Mouse (Mus musculus) CH12.LX (cell line): ENCODE data around the gene Dnah12.

Experiments
- BHLHE40 ChIP-seq: IDR thresholded peaks from 2 replicates; pipeline ENCODE4 v1.6.1; 2011; ENCODE audit warnings: mild to moderate bottlenecking, low read depth, low read length, improper control_type of control experiment
- CTCF ChIP-seq, 2 experiments: IDR thresholded peaks in 1 of 2; conservative IDR thresholded peaks in 1 of 2; 2 replicates each; pipeline ENCODE4 v1.5.1; 2011 to 2012; ENCODE audit warnings: low read depth in 2 of 2, low read length in 2 of 2, improper control_type of control experiment in 1 of 2, inconsistent platforms in 1 of 2, mild to moderate bottlenecking in 1 of 2, moderate library complexity in 1 of 2
- ELF1 ChIP-seq: IDR thresholded peaks from 2 replicates; pipeline ENCODE4 v1.6.1; 2014; ENCODE audit warnings: low read depth, mild to moderate bottlenecking, inconsistent platforms, low read length, improper control_type of control experiment
- EP300 ChIP-seq: IDR thresholded peaks from 2 replicates; pipeline ENCODE4 v1.6.1; 2011; ENCODE audit warnings: low read length, improper control_type of control experiment
- GABPA ChIP-seq: IDR thresholded peaks from 2 replicates; pipeline ENCODE4 v1.6.1; 2012; ENCODE audit warnings: low read depth, low read length, improper control_type of control experiment, inconsistent platforms; ENCODE audit not compliant: insufficient replicate concordance
- MAX ChIP-seq: IDR thresholded peaks from 2 replicates; pipeline ENCODE4 v1.6.1; 2011; ENCODE audit warnings: low read length, improper control_type of control experiment
- MYC ChIP-seq: IDR thresholded peaks from 2 replicates; pipeline ENCODE4 v1.6.1; 2011; ENCODE audit warnings: low read depth, mild to moderate bottlenecking, improper control_type of control experiment, low read length
- POLR2A ChIP-seq: IDR thresholded peaks from 2 replicates; pipeline ENCODE4 v1.6.1; 2011; ENCODE audit warnings: low read depth, mild to moderate bottlenecking, improper control_type of control experiment, low read length
- RAD21 ChIP-seq: IDR thresholded peaks from 2 replicates; pipeline ENCODE4 v1.6.1; 2011; ENCODE audit warnings: low read depth, mild to moderate bottlenecking, low read length, improper control_type of control experiment, moderate library complexity
- USF1 ChIP-seq: IDR thresholded peaks from 2 replicates; pipeline ENCODE4 v1.6.1; 2014; ENCODE audit warnings: low read depth, mild to moderate bottlenecking, inconsistent platforms, low read length, improper control_type of control experiment
- ZKSCAN1 ChIP-seq: IDR thresholded peaks from 2 replicates; pipeline ENCODE4 v1.6.1; 2012; ENCODE audit warnings: low read depth, inconsistent platforms, low read length, improper control_type of control experiment, borderline replicate concordance
- ZMIZ1 ChIP-seq: IDR thresholded peaks from 2 replicates; pipeline ENCODE4 v1.6.1; 2012; ENCODE audit warnings: low read depth, mild to moderate bottlenecking, inconsistent platforms, low read length, improper control_type of control experiment
- ZNF384 ChIP-seq: IDR thresholded peaks from 2 replicates; pipeline ENCODE4 v1.6.1; 2012; ENCODE audit warnings: low read depth, low read length, improper control_type of control experiment, inconsistent platforms

- TF ChIP-seq CTCF (conservative IDR thresholded peaks at IDR 0.05 in 1 of 2, IDR thresholded peaks at IDR 0.05 in 1 of 2; ENCODE audit: low read depth in 2 of 2, low read length in 2 of 2) (no peak), POLR2A (no peak), GABPA (no peak), BHLHE40 (no peak), EP300 (no peak), ZNF384 (no peak), ZMIZ1 (no peak), ZKSCAN1 (no peak), MYC (no peak), USF1 (no peak), RAD21 (no peak), MAX (no peak), ELF1 (no peak)
These were observed 71.8 kb downstream of the Dnah12 start for GRCm38 (mm10) chr14:26764827-26765226.
